Mouse (Mus musculus) gastrocnemius, postnatal 10 days (tissue): ENCODE measurements at regions not wholly inside any gene's neighbourhood (a gene's known extent, or its start where the extent isn't known, plus 50 kb on each side); places are given as distances from the start of the nearest gene placed in this dataset.
A peak's percentile ranks its signal among the peaks of the same experiment; 100 is the strongest.

Experiments used
- DNase-seq: peaks from one replicate; pipeline ENCODE4 v3.0.0; 2021; ENCODE audit warnings: mixed read lengths

DNA sequence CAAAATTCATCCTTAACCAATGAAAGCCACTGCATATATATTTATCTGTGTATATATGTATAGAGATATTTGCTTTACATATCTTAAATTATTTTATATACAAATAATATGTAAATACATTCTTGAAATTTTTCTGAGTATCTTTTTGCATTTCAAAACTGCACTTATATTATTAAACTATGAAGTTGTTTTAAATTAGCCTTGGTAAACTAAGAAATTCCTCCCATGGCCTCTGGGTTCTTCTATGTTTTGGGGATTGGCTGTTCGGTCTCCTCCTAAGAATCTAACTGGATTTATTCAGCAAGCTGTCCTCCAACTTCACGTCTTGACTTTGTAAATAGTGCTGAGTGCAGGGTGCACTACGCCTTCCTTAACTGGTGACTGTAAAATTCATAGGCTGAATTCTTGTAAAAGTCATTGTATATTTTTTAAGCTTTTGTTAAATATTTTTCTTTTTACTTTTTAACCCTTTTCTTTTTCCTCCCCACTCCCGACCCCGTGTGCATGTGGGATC is 249.6 kb upstream of the Nfe2l3 start:
- DNase-seq, result no peak

DNA sequence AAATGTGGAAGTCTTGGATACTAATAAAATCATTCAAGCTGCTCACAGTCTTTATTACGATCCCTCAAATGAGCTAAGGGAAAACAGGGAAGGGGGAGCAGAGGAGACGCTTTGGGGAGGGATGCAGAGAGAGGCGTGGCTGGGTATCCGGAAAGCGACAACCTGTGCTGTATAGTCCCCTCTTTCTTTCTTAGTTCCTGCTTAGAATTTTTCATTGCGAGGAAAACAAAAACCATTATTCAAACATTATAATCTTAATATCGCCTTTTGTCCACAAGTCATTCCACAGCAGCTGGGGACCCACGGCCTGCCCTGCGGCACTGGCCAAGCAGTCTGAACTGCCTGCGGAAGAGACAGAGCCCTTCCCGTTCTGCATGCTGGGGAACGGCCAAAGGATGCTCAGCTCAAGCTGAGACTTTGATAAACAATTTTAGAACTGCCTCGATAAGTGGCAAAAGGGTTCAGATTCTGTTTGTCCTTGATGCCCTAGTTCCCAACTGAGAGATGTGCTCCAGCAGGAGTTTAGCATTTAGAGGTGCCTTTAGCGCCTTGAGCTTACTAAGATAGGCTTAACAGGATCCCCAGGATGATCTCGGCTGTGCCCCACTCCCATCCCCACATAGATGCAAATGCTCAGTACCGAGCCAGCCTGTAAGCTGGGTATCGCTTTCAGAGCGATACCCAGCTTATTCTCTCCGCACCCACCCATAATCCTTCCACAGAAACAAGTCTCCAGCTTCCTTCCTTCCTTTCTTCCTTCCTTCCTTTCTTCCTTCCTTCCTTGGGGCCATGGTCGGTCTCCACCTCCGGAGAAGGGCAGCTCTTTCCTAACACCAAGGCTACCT is 248.7 kb upstream of the Nfe2l3 start:
- no peak for DNase-seq

DNA sequence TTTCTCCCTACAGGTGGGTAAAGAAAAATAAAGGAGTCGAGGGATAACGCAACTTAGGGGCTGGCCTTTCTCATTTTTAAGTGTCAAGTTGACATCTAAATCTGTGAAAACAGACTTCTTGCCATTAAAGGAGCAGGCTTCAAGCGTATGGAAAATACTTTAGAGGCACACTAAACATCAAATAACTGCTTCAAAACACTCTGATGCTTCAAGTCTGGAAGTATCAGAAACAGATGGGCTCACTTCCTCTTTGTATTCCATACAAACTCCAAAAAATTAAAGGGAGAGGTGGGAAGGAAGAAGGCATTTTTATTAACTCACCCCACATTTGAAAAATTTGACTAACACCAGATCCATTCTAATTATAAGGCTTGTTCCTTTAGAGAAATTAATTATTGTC is 248.0 kb upstream of the Nfe2l3 start:
- DNase-seq, result no peak

DNA sequence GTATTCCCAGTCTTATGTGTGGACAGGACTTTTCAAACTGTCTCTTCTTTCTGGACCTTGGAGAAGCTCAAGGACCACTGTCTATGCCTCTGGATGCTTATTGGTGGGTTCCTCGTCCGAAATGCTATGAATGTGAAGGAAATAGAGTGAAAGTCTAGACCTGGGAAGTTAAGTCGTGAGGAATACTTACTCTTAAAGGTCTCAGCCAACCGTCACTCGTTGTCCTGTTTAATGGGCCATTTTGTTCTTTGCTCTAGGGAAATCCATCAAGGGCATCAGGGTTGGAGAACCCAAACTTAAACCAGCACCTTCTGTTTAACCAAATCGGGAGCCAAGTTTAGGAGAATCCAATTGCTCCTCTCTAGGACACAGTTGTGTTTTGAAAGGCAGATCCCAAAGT is 247.3 kb upstream of the Nfe2l3 start:
- DNase-seq, result no peak

DNA sequence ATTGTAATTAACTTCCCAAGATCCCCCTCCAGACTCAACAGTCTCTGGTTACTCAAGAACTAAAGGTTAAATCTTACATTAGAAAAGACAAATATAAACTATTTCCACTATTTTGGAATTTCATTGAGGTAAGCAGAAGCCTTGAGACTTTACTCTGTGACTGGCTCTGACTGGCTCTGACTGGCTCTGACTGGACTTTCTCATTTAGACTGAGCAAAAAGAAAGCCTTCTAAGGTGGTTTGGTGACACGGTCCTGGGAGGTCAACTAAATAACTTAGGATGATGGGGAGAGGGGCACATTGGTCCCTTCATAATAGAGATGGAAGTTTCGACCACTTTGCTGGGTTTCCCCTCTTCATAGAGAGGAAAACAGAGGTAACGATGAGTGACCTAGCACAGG is 243.3 kb upstream of the Nfe2l3 start:
- DNase-seq, result no peak

DNA sequence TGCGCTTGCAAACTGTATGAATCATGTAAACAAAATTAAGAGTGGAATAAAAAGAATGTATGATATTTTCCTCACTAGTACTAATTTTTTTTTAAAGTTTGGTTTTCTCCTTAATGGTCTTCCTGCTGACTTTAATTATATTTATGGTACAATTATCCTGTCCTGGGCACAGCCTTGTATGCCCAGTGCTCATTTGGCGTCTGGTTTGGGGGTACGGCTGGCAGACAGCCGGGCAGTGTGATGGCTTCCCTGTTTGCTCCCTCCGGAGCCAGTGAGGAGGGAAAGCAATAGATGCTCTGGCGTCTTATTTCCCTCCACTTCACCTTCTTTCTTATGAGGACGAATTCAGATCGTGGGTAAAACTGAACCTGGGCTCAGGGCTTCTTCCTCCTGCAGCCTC is 239.6 kb upstream of the Nfe2l3 start:
- no peak for DNase-seq

DNA sequence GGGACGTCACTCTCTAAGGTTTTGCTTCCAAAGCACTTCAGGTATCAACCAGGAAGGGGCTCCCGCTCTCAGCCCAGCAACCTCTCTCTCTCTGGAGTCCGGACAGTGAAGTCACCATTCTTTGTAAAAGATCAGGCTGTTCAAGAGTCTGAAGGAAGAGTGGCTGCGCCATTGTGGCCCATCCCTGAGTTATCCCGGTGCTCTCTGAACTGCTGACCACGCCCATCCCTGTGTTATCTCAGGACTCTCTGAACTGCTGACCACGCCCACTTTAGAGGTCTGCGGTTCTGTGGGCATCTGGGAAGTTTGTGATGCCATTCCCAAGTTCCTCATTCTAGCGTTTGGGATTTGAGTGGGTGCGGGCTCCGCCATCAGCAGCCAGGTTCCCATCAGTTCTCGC is 239.1 kb upstream of the Nfe2l3 start:
- no peak for DNase-seq

DNA sequence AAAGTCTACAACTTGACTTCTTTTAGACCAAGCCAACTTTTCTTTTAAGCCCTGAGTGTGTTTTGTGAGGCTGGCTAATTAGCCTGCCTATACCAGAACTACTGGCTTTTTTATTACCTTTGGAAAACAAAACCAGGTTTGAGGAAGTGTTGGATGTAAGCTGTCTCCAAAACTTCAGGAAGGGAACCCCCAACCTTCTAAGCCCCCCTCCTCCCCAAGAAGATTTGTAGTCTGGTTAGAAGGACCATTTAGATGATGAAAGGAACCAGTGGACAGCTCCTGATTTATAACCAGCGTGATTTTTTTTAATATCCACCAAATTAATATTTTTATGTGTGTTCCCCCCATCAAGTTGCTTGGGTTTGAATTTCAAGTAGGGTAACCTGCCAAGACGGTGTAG is 236.1 kb upstream of the Nfe2l3 start:
- no peak for DNase-seq

DNA sequence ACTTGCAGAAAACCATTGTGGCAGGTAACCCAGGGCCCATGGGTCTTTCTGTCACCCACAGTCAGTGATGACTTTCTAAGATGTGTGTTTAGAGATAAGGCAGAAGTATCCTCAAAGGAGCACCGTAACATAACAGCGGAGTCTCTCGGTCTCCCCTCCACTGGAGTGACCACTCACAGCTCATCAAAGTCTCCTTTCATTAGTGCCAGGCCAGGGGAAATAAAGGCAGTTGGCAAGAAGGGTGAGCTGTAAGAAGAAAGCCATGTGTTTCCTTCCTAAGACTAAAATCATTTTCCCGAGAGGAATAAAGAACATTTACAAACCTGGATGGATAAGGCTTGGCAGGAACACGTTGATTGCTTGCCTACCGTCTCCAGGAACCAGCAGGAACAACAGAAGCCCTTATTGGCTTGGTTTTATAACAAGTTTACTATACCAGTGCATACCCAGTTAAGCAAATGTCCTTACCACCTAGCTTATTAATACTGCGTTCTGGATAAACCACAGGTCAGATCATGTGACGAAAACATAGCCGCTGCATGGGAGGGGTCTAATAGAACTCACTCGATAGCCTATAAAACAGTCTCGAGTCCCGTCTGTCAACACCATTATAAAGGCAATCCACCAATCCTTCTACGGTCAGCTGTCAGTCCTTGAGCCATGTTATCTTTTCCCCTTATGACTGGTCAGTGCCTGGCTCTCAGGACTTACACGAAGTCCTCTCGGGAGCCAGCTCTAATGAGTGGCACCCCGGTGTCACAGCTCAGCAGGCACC is 235.3 kb upstream of the Nfe2l3 start:
- DNase-seq, result no peak

DNA sequence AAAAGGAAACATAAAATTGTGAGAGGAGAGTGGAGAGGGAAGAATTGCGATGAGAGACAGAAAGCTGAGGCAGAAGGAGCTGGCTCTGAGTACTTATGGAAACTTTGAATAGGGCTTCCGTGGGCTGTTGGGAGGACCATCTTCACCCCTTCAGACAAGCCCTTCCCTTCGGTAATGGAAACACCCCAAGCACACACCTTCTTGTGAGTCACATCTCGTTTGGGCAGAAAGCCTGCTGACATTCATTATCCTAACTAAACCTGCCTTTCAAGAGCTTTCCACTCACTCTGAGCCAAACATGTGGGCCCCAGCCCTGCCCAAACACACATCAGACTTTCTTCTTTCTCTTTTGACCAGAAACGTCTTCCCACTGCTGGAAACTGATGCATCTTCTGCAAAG is 232.3 kb upstream of the Nfe2l3 start:
- no peak for DNase-seq

DNA sequence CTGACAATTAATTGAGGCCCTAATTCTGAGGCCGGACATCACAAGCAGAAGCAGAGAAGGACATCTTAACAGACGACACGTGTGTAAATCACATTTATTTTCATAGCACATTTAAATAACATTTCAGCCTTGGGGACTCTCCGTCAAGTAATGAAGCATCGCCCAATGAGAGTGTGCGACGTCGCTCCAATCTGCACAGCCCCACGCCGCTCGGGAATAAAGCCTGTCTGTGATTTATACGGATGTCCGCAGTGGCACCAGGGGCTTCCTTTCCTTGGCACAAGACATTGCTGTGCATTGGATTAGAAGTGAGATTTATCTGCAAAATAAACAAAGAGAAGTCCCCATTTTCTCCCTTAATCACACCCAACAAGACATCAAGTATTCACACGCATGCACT is 231.6 kb upstream of the Nfe2l3 start:
- DNase-seq, result no peak

DNA sequence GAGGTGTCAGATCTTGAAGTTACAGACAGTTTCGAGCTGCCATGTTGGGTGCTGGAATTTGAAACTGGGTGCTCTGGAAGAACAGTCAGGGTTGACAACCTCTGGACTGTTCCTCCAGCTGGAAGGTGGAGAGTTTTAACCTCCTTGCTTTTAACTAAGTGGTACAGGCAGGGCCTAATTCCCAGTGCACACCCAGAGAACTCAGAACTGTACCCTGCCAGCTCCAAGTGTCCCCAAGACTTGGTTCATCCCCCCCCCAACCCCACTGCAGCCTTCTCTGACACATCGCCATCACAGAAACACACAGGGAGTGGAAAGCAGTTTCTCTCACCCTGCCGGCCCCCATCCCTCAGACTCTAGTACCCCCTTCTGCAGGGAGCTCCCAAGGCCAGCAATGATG is 228.2 kb upstream of the Nfe2l3 start:
- DNase-seq, result no peak

DNA sequence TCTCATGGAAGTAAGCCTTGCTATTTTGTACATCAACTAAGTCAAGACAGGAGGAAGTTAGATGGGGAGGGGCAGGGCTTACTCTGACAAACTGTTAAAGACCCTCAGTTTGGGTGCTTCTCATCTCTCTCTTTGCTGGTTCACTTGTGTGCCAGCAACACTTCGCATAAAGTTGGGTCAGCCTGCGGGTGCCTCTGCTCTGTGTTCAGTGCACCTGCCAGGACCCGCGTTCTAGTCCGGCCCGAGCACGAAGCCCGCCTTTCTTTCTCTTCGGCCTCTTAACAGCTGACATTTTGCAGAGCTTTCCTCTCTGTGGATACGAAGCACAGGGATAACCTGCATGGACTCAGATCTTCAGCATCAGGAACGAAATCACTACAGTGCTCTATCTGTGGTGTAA is 227.1 kb upstream of the Nfe2l3 start:
- no peak for DNase-seq

DNA sequence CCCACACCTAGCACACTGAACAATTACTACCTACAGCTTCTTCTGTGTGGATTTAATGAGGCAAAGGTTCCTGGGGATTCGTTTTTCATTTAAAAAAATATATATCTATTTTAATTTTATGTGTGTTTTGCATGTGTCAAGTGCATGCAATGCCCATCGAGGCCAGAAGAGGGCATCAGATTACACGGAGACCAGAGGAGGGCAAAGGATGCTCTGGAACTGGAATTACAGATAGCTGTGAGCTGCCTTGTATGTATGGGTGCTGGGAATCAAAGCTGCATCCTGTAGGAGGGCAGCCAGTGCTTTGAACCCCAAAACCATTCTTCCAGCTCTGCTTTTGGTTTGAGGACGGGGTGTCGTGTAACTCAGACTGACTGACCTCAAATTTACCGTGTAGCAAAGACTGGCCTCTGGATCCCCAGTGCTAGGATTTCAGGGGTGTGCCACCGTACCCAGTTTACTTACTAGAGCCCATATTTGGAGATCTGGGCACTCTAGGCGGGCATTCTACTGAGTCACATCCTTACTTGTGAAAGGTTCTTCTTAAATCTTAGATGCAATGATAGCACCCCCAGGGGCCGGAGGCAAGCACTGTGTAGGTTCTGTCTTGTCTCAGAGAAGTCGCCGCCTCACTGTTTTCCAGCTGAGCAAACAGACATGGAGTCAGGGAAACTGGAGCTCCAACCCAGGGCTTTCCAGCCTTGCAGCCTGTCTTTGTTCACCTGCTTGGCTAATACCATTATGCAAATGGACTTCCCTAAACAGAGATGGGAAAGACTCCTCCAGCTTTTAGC is 225.6 kb upstream of the Nfe2l3 start:
- peak; percentile 71 for DNase-seq

DNA sequence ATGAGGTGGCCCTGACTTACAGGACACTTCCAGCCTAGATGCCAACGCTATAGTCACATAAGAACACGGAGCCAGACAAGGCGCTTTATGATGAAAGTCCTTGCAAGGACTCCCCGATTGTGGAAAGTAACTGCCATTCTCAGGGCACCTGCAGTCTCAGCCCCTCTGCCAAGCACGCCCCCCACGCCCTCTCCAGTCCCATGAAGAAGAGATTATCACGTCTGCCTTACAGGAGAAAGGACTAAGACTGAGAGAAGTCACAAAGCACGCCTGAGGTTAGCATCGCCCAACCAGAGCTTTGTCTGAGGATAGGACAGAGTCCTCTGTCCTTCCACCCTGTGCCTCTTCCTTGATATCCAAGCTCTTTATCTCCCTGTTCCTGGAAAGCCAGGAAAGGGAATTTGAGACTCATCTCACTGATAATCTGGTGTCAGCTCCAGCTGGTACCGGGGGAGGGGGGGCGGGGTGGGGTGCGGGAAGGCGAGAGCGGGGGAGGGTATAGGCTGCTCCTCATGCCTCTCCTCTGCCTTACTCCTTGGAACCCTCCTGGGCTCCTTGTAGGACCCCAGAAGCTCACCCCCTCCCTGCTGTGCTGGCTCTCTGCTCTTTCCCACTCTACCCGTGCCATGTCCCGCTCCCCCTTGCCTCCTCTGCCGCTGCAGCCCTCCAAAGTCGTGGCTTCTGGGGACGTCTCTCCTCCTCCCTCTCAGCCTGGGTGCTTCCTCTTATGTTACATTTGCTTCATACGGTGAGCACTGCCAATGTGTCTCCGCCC is 224.7 kb upstream of the Nfe2l3 start:
- DNase-seq, result no peak

DNA sequence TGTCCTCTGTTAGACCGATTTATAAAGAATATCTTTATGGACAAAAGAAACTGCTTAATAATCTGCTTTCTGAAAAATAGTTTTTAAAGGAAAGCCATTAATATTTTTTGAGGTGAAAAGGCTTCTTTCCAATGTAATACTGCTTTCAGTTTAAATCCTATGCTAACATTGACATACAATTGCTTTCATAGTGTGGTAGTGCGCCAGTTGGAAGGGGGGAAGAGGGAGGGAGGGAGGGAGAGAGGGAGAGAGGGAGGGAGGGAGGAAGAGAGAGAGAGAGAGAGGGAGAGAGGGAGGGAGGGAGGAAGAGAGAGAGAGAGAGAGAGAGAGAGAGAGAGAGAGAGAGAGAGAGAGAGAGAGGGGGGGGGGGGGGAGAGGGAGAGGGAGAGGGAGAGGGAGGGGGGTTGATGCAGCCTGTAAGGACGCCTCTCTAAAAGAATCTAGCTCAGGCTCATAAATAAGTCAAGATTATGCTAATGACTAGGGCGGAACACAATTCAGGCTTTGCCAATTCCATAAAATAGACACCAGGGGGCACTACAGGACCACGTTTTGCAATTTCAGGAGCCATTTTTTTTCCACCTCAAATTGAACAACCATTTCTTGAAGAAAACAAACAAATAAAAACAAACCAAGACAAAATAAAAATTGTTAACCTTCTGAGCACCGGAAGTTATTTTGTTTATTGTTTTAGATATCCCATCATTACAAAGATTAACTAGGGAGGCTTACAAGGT is 223.6 kb upstream of the Nfe2l3 start:
- DNase-seq, result no peak

DNA sequence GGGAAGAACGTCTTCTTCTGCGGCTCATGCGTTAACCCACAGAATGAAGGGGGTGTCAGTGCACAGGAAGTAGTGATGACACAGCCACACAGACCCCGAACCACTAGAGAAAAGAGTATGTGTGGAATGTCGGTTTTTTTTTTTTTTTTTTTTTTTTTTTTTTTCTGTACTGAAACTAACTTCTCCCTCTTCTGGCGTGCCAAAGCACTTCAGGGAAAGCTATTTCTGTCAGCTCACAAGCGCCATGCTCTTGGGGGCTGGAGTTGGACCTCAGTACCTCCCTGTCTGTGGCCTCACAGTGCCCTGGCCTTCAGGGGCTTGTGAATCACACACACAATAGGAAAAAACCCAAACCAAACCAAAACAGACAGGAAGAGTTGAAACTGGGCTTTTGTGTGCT is 221.1 kb upstream of the Nfe2l3 start:
- DNase-seq, result no peak

DNA sequence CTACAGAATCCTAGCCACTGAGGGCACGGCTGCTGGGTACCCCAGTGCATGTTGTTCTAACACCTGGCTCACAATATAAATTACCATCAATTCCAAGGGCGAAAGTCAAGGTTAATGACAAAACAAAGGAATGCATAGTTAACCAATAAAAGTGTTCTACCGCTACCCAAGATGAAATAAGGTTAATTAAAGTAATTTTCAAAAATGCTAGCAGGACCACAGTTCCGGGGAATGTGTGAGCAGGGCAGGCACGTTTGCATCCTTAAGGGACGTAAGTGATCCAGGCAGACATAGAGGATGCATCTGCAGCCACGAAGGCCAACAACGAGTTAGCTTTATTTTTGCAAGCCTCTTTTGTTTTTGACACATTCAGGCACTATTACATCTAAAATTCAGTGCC is 220.3 kb upstream of the Nfe2l3 start:
- DNase-seq, result no peak

DNA sequence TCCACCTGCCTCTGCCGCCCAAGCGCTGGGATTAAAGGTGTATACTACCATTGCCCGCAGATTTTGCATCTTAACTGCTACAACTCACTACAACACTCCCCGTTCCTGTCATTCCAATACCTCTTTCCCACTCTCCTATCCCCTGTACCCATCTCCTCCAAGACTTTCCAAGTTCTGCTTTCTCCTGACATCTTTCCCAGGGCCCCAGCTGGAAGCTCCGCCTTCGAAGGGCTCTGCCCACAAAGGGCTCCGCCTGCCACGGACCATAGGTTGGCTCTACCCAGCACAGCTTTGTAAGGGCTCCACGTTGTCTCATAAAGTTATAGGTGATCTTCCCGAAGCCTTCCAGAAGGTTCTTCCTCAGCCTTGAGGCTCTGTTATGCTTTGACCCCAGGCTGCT is 217.1 kb upstream of the Nfe2l3 start:
- no peak for DNase-seq

DNA sequence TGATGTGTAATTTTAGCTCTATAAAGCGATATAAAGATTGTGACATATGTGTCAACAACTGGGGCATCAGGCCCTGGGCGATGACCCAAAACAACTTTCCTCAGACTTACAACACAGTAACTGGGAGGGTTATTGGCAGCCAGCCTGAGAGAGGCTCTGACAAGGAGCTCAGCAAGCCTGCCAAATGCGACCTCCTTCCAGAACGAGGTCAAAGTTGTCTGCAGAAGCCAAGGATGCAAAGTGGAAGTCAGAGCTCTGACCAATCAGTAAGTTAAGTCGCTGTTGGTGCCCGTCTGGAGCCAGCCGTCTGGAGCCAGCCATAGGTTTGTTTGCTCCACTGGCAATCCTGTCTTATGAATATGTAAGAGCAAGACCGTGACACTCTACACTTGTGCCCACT is 216.0 kb upstream of the Nfe2l3 start:
- peak; percentile 75 for DNase-seq

DNA sequence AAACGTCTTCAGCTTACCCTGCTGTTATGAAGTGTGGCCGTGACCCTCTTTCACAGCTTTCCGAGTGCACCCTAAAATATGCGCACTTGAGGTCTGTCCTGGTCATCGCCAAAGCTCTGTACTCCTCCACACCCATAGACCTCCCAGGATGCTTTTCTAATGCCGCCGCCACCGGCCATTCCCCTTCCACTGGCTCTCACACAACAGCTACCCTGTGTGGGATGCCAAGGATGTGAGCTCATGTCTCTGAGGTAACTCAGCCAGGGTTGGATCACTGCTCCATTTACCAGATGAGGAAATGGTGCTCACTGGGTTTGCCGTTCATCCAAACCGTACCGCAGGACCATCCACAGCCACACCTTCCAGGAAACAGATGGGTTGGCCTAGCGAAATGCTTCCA is 212.8 kb upstream of the Nfe2l3 start:
- DNase-seq, result no peak
